Mouse (Mus musculus) MEL (cell line): ENCODE measurements around the gene Itsn1. TPM values are rescaled to one million over a fixed set of nuclear protein-coding genes. Genes with fewer than 3 reads are reported as not detected.

Experiments
- DNase-seq: peaks from one replicate; pipeline ENCODE4 v3.0.0; 2011; ENCODE audit warnings: low read depth, low spot score
- H3K27ac ChIP-seq: 2 replicates; pipeline ENCODE4 v1.5.1; 2012; ENCODE audit warnings: low read depth, mild to moderate bottlenecking, control low read depth, low read length, moderate library complexity; ENCODE audit not compliant: control insufficient read depth
- H3K27me3 ChIP-seq, 2 experiments: fragments of 150-350 bp in 1 of 2; sonication (generic) in 1 of 2; 2 replicates each; pipeline ENCODE4 v1.6.1; 2012; ENCODE audit warnings: low read length in 2 of 2, mild to moderate bottlenecking in 2 of 2, improper control_type of control experiment in 1 of 2, moderate library complexity in 1 of 2; ENCODE audit not compliant: insufficient read depth in 2 of 2, control insufficient read depth in 1 of 2
- H3K36me3 ChIP-seq, 2 experiments: 2 replicates each; pipeline ENCODE4 v1.6.1; 2012 to 2014; ENCODE audit warnings: low read length in 2 of 2, improper control_type of control experiment in 1 of 2, inconsistent platforms in 1 of 2, mild to moderate bottlenecking in 1 of 2; ENCODE audit not compliant: insufficient read depth in 2 of 2, control insufficient read depth in 1 of 2
- H3K4me1 ChIP-seq, 2 experiments: fragments of 150-350 bp in 1 of 2; sonication (generic) in 1 of 2; 2 replicates each; pipeline ENCODE4 v1.6.1; 2012; ENCODE audit warnings: low read length in 2 of 2, improper control_type of control experiment in 1 of 2, mild to moderate bottlenecking in 1 of 2; ENCODE audit not compliant: insufficient read depth in 2 of 2, control insufficient read depth in 1 of 2
- H3K4me3 ChIP-seq, 2 experiments: fragments of 150-350 bp in 1 of 2; sonication (generic) in 1 of 2; 2 replicates each; pipeline ENCODE4 v1.5.1; 2012; ENCODE audit warnings: low read depth in 2 of 2, low read length in 2 of 2, mild to moderate bottlenecking in 2 of 2, moderate library complexity in 2 of 2, control low read depth in 1 of 2, improper control_type of control experiment in 1 of 2; ENCODE audit not compliant: control insufficient read depth in 1 of 2, insufficient read depth in 1 of 2
- H3K79me2 ChIP-seq: 2 replicates; pipeline ENCODE4 v1.6.1; 2012; ENCODE audit warnings: mild to moderate bottlenecking, low read length, moderate library complexity; ENCODE audit not compliant: control insufficient read depth, poor library complexity, insufficient read depth
- H3K9ac ChIP-seq: 2 replicates; pipeline ENCODE4 v1.6.1; 2012; ENCODE audit warnings: low read depth, mild to moderate bottlenecking, control low read depth, low read length, moderate library complexity; ENCODE audit not compliant: control insufficient read depth, poor library complexity, severe bottlenecking
- H3K9me3 ChIP-seq: fragments of 150-350 bp; sonication (generic); replicated peaks from 2 replicates; pipeline ENCODE4 v1.6.1; 2012; ENCODE audit warnings: mild to moderate bottlenecking, low read length, improper control_type of control experiment, moderate library complexity; ENCODE audit not compliant: insufficient read depth
- CHD1 ChIP-seq: IDR thresholded peaks from 2 replicates; pipeline ENCODE4 v1.6.1; 2012; ENCODE audit warnings: low read depth, mild to moderate bottlenecking, inconsistent platforms, low read length, improper control_type of control experiment
- EP300 ChIP-seq, 2 experiments: IDR thresholded peaks; 2 replicates each; pipeline ENCODE4 v1.6.1; 2011; ENCODE audit warnings: improper control_type of control experiment in 2 of 2, low read length in 2 of 2, low read depth in 1 of 2, mild to moderate bottlenecking in 1 of 2
- GATA1 ChIP-seq: IDR thresholded peaks from 2 replicates; pipeline ENCODE4 v1.6.1; 2011; ENCODE audit warnings: low read depth, low read length, improper control_type of control experiment
- HCFC1 ChIP-seq: IDR thresholded peaks from 2 replicates; pipeline ENCODE4 v1.6.1; 2012; ENCODE audit warnings: low read depth, mild to moderate bottlenecking, inconsistent platforms, low read length, improper control_type of control experiment, moderate library complexity
- KAT2A ChIP-seq: conservative IDR thresholded peaks from 2 replicates; pipeline ENCODE4 v1.6.1; 2012; ENCODE audit warnings: low read depth, low read length, improper control_type of control experiment, inconsistent platforms
- MAX ChIP-seq: IDR thresholded peaks from 2 replicates; pipeline ENCODE4 v1.6.1; 2011; ENCODE audit warnings: low read length, improper control_type of control experiment
- MEF2A ChIP-seq: IDR thresholded peaks from 2 replicates; pipeline ENCODE4 v1.6.1; 2014; ENCODE audit warnings: low read depth, mild to moderate bottlenecking, inconsistent platforms, low read length, improper control_type of control experiment; ENCODE audit not compliant: poor library complexity, insufficient replicate concordance, severe bottlenecking; ENCODE audit errors: extremely low read depth
- MYC ChIP-seq: IDR thresholded peaks from 2 replicates; pipeline ENCODE4 v1.6.1; 2011; ENCODE audit warnings: low read depth, mild to moderate bottlenecking, low read length, improper control_type of control experiment, moderate library complexity
- NRF1 ChIP-seq: IDR thresholded peaks from 2 replicates; pipeline ENCODE4 v1.6.1; 2014; ENCODE audit warnings: low read depth, mild to moderate bottlenecking, inconsistent platforms, low read length, improper control_type of control experiment, moderate library complexity; ENCODE audit not compliant: poor library complexity, insufficient read depth, severe bottlenecking
- POLR2A ChIP-seq, 2 experiments: IDR thresholded peaks; 2 replicates each; pipeline ENCODE4 v1.6.1; 2011 to 2012; ENCODE audit warnings: low read length in 2 of 2, mild to moderate bottlenecking in 2 of 2, control low read depth in 1 of 2, improper control_type of control experiment in 1 of 2, low read depth in 1 of 2, moderate library complexity in 1 of 2; ENCODE audit not compliant: control insufficient read depth in 1 of 2, insufficient read depth in 1 of 2, poor library complexity in 1 of 2
- POLR2AphosphoS5 ChIP-seq: IDR thresholded peaks from 2 replicates; pipeline ENCODE4 v1.6.1; 2012; ENCODE audit warnings: low read depth, borderline replicate concordance, mild to moderate bottlenecking, inconsistent platforms, low read length, moderate library complexity, mixed read lengths
- SIN3A ChIP-seq: IDR thresholded peaks from 2 replicates; pipeline ENCODE4 v1.6.1; 2012; ENCODE audit warnings: low read length, improper control_type of control experiment, inconsistent platforms
- SMC3 ChIP-seq: IDR thresholded peaks from 2 replicates; pipeline ENCODE4 v1.6.1; 2011; ENCODE audit warnings: low read depth, low read length, improper control_type of control experiment
- TBP ChIP-seq: IDR thresholded peaks from 2 replicates; pipeline ENCODE4 v1.8.0; 2011; ENCODE audit warnings: low read depth, low read length, improper control_type of control experiment
- USF2 ChIP-seq, 2 experiments: IDR thresholded peaks; 2 replicates each; pipeline ENCODE4 v1.6.1; 2011 to 2012; ENCODE audit warnings: improper control_type of control experiment in 2 of 2, low read length in 2 of 2, borderline replicate concordance in 1 of 2, inconsistent platforms in 1 of 2, low read depth in 1 of 2, mild to moderate bottlenecking in 1 of 2; ENCODE audit not compliant: insufficient read depth in 1 of 2
- ZMIZ1 ChIP-seq: IDR thresholded peaks from 2 replicates; pipeline ENCODE4 v1.6.1; 2012; ENCODE audit warnings: low read depth, mild to moderate bottlenecking, inconsistent platforms, low read length, improper control_type of control experiment, moderate library complexity
- ZNF384 ChIP-seq: IDR thresholded peaks from 2 replicates; pipeline ENCODE4 v1.6.1; 2012; ENCODE audit warnings: low read depth, mild to moderate bottlenecking, inconsistent platforms, low read length, improper control_type of control experiment
- polyA plus RNA-seq, 2 experiments: library from polyadenylated mRNA; stranded (reverse) in 1 of 2; unstranded in 1 of 2; fragments of >175 nt in 1 of 2; fragments of >200 nt in 1 of 2; gene quantifications; 2 replicates each; pipeline versions ENCODE4 v1.2.1 to v1.2.4; 2012; ENCODE audit warnings: low replicate concordance in 2 of 2, low read depth in 1 of 2; ENCODE audit not compliant: insufficient read length in 2 of 2, insufficient read depth in 1 of 2, missing spikeins in 1 of 2
- total RNA-seq: library from RNA; depleted of rRNA; stranded (reverse); fragments of 300-350 nt; gene quantifications from 2 replicates; pipeline ENCODE4 v1.2.3, GENCODE M21; 2012

Gene Itsn1
- total and polyA plus RNA-seq, 3 experiments: 14.7 to 36.5 TPM; not detected in 1

DNA sequence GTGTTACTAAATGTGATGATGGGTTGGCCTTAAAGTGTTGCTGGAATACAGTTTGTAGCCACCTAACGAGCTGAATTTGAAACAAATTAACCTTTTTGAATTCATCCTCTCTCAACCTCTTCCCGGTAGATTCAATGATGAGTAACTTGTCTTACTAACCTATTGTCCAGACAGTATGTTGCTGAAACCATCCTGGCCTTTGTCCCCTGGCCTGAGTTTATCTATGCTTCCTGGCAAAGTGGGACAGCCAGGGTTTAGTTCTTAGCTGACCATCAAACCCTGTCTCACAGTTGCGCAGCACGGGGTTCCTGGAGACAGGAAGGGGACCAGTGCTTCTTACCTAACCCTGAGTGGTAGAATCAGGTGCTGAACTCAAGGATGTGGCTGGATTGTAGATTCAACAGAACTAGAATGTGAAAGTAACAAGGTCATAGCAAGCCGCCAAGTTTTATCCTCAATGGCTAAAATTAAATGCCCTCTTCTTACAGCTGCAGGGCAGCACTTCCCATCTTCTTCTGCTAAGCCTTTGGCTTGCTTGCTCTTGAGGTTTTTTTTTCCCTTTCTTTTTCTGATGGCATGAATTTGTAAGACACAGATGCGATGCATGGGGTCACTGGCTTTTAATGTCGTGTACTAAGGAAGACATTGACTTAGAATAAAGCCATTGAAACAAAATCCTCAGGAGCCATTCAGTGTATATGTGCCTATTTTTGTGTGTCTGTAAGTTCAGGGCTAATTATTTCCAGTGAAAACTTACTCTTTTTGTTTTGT is 7.2 kb downstream of the Itsn1 start:
- Histone ChIP-seq H3K27me3 (no peaks in the 10 kb centered on the region), H3K79me2 (no peaks in the 10 kb centered on the region), H3K9me3 (no peaks in the 10 kb centered on the region), H3K4me1 (no peaks in the 10 kb centered on the region), H3K27ac (no peak overlapping the region), H3K36me3 (no peaks in the 10 kb centered on the region), H3K4me3 (no peak overlapping the region), H3K9ac (no peak overlapping the region)
- no peak for DNase-seq
- TF ChIP-seq HCFC1 (no peak), TBP (no peak), EP300 (IDR thresholded peaks at IDR 0.05; ENCODE audit: low read depth in 1 of 2, low read length in 2 of 2) (no peak), ZMIZ1 (no peak), POLR2AphosphoS5 (no peak), CHD1 (no peak), ZNF384 (no peak)

DNA sequence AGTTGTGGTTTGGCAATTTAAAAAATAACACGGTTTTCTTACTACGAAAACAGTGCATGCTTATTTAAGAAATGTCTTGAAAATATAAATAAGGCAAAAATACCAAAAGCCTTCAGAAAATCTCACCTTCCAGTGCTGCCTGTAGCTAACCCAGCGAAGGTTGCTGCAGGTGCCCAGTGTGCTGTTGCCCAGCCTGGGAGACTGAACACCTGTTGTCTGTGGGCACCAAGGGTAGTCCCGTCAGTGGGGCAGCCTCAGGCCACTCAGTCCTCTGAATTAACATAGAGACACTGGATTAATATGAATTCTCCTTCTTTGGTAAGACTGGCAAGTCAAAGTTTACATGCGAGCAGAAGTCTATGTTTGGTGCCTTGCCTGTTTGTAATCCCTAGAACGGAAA is 9.4 kb downstream of the Itsn1 start:
- Histone ChIP-seq H3K27me3 (no peaks in the 10 kb centered on the region), H3K4me3 (no peak overlapping the region), H3K27ac (no peak overlapping the region), H3K4me1 (no peaks in the 10 kb centered on the region), H3K36me3 (no peaks in the 10 kb centered on the region), H3K79me2 (no peaks in the 10 kb centered on the region), H3K9ac (no peak overlapping the region), H3K9me3 (no peaks in the 10 kb centered on the region)
- TF ChIP-seq MAX (no peak), EP300 (IDR thresholded peaks at IDR 0.05; ENCODE audit: low read depth in 1 of 2, low read length in 2 of 2) (no peak), TBP (no peak), NRF1 (no peak), USF2 (IDR thresholded peaks at IDR 0.05; ENCODE audit: borderline replicate concordance in 1 of 2, insufficient read depth in 1 of 2, low read depth in 1 of 2, low read length in 2 of 2) (no peak), SIN3A (no peak), MYC (no peak), POLR2A (IDR thresholded peaks at IDR 0.05; ENCODE audit: control insufficient read depth in 1 of 2, insufficient read depth in 1 of 2, low read depth in 1 of 2, low read length in 2 of 2, poor library complexity in 1 of 2) (no peak), SMC3 (no peak), KAT2A (no peak), GATA1 (no peak), MEF2A (no peak), ZNF384 (no peak), ZMIZ1 (no peak)
- DNase-seq: no peak
